10 mouse cellular contexts compared by ENCODE assay signal in the genomic region with DNA sequence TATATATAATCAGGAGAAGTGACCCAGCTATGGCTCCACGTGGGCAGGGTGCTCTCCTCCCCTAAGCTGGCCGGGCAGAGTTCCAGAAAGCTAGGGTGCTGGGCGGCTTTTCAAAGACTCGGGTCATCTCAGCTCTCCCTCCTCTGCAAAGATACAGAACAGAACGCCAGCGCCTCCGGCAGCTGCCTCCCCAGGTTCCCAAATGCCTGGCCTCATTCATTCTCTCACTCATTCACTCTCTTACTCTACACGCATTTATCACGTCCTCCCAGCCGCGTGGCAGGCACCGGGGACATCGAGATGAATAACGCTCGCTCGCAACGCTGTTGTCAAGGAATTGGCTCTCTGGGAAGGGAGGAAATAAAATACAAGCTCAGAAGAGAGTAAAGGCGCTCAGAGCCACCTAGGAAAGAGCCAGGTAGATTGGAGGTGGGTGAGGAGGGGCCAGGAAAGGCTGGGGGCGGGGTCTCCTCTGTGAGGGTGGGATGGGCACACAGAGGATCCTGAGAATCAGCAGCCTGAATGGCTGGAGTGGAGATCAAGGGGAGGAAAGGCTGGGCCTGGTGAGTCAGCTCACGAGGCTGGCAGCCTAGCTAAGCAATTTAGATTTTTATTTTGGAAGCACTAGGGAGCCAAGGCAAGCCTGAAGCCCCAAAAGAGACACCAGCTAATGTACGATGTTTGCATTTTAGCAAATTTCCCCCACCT. TPM values are rescaled to one million over a fixed set of nuclear protein-coding genes. Genes with fewer than 3 reads are reported as not detected.
DNase-seq lines count a peak whose midpoint lies in the region; ATAC-seq lines count a peak whose summit lies in the region.
"Had no signal": no experiment of that assay in that cellular context is flagged by ENCODE, and none has a peak within 500 bp of the region (broad histone marks: within the 10 kb centered on the region; RNA-seq: fewer than 3 reads in every experiment).

No protein-coding gene starts in this region.

- no peaks in the 10 kb centered on the region for H3K9me3 ChIP-seq in embryonic facial prominence, embryonic 11.5 days (replicated peaks; ENCODE audit: control insufficient read depth, low read length)
- H3K9me3 ChIP-seq in embryonic facial prominence, embryonic 10.5 days = no peaks in the 10 kb centered on the region
- H3K9me3 ChIP-seq in forebrain, embryonic 16.5 days (ENCODE audit: control insufficient read depth, low read length) = no peaks in the 10 kb centered on the region
- no peaks in the 10 kb centered on the region for H3K9me3 ChIP-seq in neural tube, embryonic 15.5 days (replicated peaks)

- H3K27me3 ChIP-seq in embryonic facial prominence, embryonic 11.5 days (ENCODE audit: control insufficient read depth, insufficient read depth, low read length) = peaks cover 4% of the 10 kb centered on the region; the same call in 1 of the 2 replicates
- peaks cover 33% of the 10 kb centered on the region for H3K27me3 ChIP-seq in embryonic facial prominence, embryonic 10.5 days (replicated peaks; ENCODE audit: low read depth, poor library complexity, severe bottlenecking)
- no peaks in the 10 kb centered on the region for H3K27me3 ChIP-seq in forebrain, embryonic 16.5 days (replicated peaks; ENCODE audit: control insufficient read depth, insufficient read depth, low read length)
- 0 out of 2 replicates have a peak, but pooled peaks cover 4% of the 10 kb centered on the region for H3K27me3 ChIP-seq in neural tube, embryonic 15.5 days (replicated peaks)

- no peaks in the 10 kb centered on the region for H3K36me3 ChIP-seq in embryonic facial prominence, embryonic 11.5 days (replicated peaks; ENCODE audit: control insufficient read depth, insufficient read depth, low read depth, low read length)
- no peaks in the 10 kb centered on the region for H3K36me3 ChIP-seq in embryonic facial prominence, embryonic 10.5 days (replicated peaks)
- H3K36me3 ChIP-seq in forebrain, embryonic 16.5 days (ENCODE audit: control insufficient read depth, insufficient read depth) = no peaks in the 10 kb centered on the region
- H3K36me3 ChIP-seq in neural tube, embryonic 15.5 days = no peaks in the 10 kb centered on the region

- no peak overlapping the region for H3K4me3 ChIP-seq in embryonic facial prominence, embryonic 11.5 days (ENCODE audit: low read depth, low read length)
- H3K4me3 ChIP-seq in embryonic facial prominence, embryonic 10.5 days = no peak overlapping the region
- peak overlapping the region; percentile 20 for H3K4me3 ChIP-seq in forebrain, embryonic 16.5 days (replicated peaks; ENCODE audit: low read length)
- H3K4me3 ChIP-seq in neural tube, embryonic 15.5 days (replicated peaks) = no peak overlapping the region

- no peak overlapping the region for H3K27ac ChIP-seq in embryonic facial prominence, embryonic 11.5 days (replicated peaks; ENCODE audit: low read depth, low read length)
- no peak overlapping the region for H3K27ac ChIP-seq in embryonic facial prominence, embryonic 10.5 days (replicated peaks)
- no peak overlapping the region for H3K27ac ChIP-seq in forebrain, embryonic 16.5 days (ENCODE audit: low read length)
- peak overlapping the region; percentile 60 for H3K27ac ChIP-seq in neural tube, embryonic 15.5 days (replicated peaks)
- H3K27ac ChIP-seq: macrophage had no signal

- WGBS in embryonic facial prominence, embryonic 11.5 days = 33% methylated on average over 21 of the region's 21 CpGs
- WGBS in embryonic facial prominence, embryonic 10.5 days = 37% methylated on average over 21 of the region's 21 CpGs
- 10% methylated on average over 21 of the region's 21 CpGs for WGBS in forebrain, embryonic 16.5 days
- 3% methylated on average over 21 of the region's 21 CpGs for WGBS in neural tube, embryonic 15.5 days

- DNase-seq in embryonic facial prominence, embryonic 11.5 days (ENCODE audit: low spot score) = no peak
- no peak for DNase-seq in embryonic facial prominence, embryonic 10.5 days (ENCODE audit: low spot score)
- DNase-seq in ovary, postnatal 36 days (ENCODE audit: low spot score) = peak; percentile 39
- DNase-seq in ovary, postnatal 10 days (ENCODE audit: low spot score) = no peak
- DNase-seq in frontal cortex, adult 2 months (ENCODE audit: extremely low spot score in 1 of 2, low spot score in 1 of 2) = no peak
- no peak for DNase-seq in lung, postnatal 14 days

- no peak for ATAC-seq in embryonic facial prominence, embryonic 11.5 days (replicated peaks; ENCODE audit: insufficient number of reproducible peaks, low FRiP score, low TSS enrichment, low read depth)
- ATAC-seq in forebrain, embryonic 16.5 days = no peak
- peak; percentile 81 for ATAC-seq in neural tube, embryonic 15.5 days (ENCODE audit: low FRiP score)
- ATAC-seq: intestine, embryonic 16.5 days had no signal

- peak overlapping the region; percentile 10; the same call in 1 of the 2 replicates for H3K4me2 ChIP-seq in embryonic facial prominence, embryonic 11.5 days (ENCODE audit: low read depth, low read length)
- H3K4me2 ChIP-seq in forebrain, embryonic 16.5 days (ENCODE audit: low read length) = peak overlapping the region; percentile 43
- H3K4me2 ChIP-seq in neural tube, embryonic 15.5 days = peak overlapping the region; percentile 46

- no peak overlapping the region for H3K9ac ChIP-seq in embryonic facial prominence, embryonic 11.5 days (replicated peaks; ENCODE audit: low read length)
- peak overlapping the region; percentile 33; the same call in 1 of the 2 replicates for H3K9ac ChIP-seq in forebrain, embryonic 16.5 days (replicated peaks; ENCODE audit: low read depth, low read length)
- no peak overlapping the region for H3K9ac ChIP-seq in neural tube, embryonic 15.5 days (replicated peaks)

- no peaks in the 10 kb centered on the region for H3K4me1 ChIP-seq in embryonic facial prominence, embryonic 11.5 days (ENCODE audit: control insufficient read depth, insufficient read depth, low read length)
- no peaks in the 10 kb centered on the region for H3K4me1 ChIP-seq in embryonic facial prominence, embryonic 10.5 days
- H3K4me1 ChIP-seq in forebrain, embryonic 16.5 days (replicated peaks; ENCODE audit: control insufficient read depth, insufficient read depth, low read length) = peaks cover 10% of the 10 kb centered on the region
- peaks cover 28% of the 10 kb centered on the region for H3K4me1 ChIP-seq in neural tube, embryonic 15.5 days

RNA-seq across cellular contexts. Expression of gene Cacng4, which starts 18.7 kb away (rescaled TPM):
- polyA plus RNA-seq in embryonic facial prominence, embryonic 11.5 days (2014; fragmentation: Nextera tagmentation; extraction: Ambion mirVana) = 7.9 and 8.3 TPM in 2 replicates
- 2.9 and 3.4 TPM in 2 replicates for polyA plus RNA-seq in embryonic facial prominence, embryonic 10.5 days (2016; fragmentation: Nextera tagmentation; extraction: Ambion mirVana)
- polyA plus RNA-seq in forebrain, embryonic 16.5 days (2015; fragmentation: Nextera tagmentation; extraction: Ambion mirVana) = 33.8 and 39.6 TPM in 2 replicates
- 43.2 and 52.5 TPM in 2 replicates for polyA plus RNA-seq in neural tube, embryonic 15.5 days (2015; fragmentation: Nextera tagmentation; extraction: Ambion mirVana)
- 34.8 and 35.8 TPM in 2 replicates for polyA plus RNA-seq in frontal cortex, adult 2 months (2012; rRNA removed)
- polyA plus RNA-seq: macrophage had no signal
